Mouse (Mus musculus) adipose tissue, adult 10 weeks (tissue): Measurements from ENCODE around the gene Emsy. TPM values are rescaled to one million over a fixed set of nuclear protein-coding genes. Genes with fewer than 3 reads are reported as not detected.

ENCODE experiments used
- polyA plus RNA-seq: library from polyadenylated mRNA; stranded (reverse); fragments of 350-450 nt; fragmentation: Illumina TruSeq; extraction: RNeasy Lipid Tissue Mini Kit (QIAGEN cat#74804); gene quantifications from one replicate; pipeline ENCODE4 v1.2.3, GENCODE M21; 2014; ENCODE audit warnings: low read depth, low replicate concordance

Emsy gene
- 18.5 TPM for polyA plus RNA-seq

DNA sequence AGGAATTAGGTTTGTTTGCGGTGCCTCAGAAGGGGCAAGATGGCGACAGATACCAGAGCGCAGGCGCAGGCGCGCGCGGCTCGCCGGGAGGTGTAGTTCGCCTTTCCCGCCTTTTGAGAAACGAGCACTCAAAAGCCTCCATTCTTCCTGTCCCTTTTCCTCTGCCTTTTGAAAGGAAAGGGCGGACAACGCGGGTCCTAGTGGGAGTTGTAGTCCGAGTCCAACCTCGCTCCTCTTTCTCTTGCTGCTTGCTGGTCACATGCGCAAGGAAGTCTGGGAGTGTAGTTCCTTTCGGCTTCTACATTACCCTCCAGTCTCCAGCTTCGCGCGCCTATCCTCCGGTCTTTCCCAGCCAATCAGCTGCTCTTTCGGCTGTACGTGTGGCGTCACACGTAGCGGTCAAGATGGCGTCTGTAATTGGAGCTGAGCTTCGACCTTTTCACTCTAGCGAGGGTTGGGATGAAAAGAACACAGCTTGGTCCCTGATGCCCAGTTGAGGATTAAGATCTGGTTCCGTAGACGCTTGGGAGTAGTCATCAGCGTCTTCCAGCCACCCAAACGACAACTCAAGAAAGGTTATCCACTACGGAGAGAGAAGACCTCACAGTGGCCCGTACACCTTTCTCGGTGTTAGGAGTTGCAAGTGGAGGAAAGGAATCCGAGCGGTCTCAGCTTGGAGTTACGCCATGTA is at the start of gene Emsy:
TSS of gene Emsy (minus strand) at position 253 of the 691 bp plus-strand sequence.

DNA sequence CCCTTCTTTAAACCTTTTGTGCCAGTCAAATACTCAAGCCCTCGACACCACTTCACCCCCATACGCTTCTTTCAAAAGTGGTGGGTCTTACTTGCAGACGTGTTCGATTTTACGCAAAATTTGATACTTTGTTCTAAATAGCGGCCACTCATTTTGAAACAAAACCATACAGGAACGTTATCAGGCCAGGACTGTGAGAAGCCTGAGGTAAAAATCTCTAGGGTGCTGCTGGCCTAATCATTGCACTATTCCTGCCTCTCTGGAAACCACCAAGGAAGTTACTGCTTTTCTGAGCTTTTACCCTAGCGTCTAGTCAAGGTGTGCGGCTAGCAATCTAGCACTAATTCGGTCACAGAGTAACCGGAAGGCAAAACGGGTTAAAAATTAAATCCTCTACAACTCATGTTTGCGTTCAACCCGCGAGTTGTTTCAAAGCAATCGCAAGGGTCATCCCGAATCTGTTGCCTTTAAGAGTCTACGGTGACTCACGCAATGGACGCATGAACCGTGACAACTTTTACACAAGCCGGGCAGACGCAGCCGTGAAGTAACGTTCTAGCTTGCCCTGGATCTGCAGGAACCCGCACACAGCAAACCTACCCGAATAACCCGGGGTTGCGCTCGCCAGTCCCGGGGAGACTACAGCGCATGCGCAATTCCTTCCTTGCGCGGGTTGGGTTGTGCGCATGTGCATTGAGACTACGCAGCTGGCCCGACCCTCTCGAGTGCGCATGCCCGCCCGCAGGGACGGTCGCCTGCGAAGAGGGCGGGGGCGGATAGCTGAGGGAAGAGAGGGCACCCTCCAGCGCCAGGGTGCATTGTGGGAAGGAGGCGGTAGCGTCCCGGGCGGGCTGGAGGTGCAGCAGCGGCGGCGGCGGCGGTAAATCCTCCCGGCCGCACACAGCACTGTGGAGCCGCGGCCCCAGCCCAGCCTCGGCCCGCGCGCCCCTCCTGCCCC is 46.0 kb upstream of the Emsy start, which contains the start of gene Thap12:
TSS of gene Thap12 (plus strand) at position 821 of the 958 bp plus-strand sequence.

Other genes with a start within 250 kb of the Emsy start
- not detected for gene Gucy2d, start 216.4 kb downstream of the Emsy start, polyA plus RNA-seq
- gene Lrrc32, start 167.5 kb downstream of the Emsy start, polyA plus RNA-seq, result 10.6 TPM
- gene Thap12, start 46.3 kb upstream of the Emsy start, polyA plus RNA-seq, result 46.7 TPM
- 2.6 TPM for gene Wnt11, start 178.3 kb upstream of the Emsy start, polyA plus RNA-seq